Mouse (Mus musculus): Measurements from ENCODE around the gene Smo. TPM values are rescaled to one million over a fixed set of nuclear protein-coding genes. Genes with fewer than 3 reads are reported as not detected.

Smo gene
- total RNA-seq, 2 experiments from 2014 or later = 16.6 to 17.4 TPM

DNA sequence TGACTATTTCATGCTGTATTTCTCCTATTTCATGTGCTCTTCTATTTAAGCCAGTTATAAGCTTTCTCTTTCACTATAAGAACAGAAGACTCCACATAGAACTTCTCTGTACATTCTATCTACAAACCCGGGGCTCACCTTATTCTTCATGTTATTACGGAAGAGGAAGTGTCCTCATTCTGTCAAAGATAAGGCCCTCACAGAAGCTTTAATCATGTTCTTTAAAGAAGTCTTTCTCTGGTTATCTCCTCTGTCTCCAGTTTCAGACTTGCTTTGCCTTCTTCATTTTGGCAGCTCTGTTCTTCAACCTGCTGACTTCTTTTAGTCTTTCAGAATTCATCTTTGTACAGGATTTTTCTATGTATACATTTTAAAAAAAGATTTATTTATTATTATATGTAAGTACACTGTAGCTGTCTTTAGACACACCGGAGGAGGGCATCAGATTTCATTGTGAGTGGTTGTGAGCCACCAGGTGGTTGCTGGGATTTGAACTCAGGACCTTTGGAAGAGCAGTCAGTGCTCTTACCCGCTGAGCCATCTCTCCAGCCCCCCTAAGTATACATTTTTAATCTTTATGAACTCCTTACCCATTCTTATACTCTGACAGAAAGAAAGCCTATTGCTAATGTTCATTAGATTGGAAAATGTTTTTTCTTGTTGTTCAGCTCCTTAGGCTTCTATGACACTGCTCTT is 41.4 kb downstream of the Smo start:
- DNase-seq = no peak

DNA sequence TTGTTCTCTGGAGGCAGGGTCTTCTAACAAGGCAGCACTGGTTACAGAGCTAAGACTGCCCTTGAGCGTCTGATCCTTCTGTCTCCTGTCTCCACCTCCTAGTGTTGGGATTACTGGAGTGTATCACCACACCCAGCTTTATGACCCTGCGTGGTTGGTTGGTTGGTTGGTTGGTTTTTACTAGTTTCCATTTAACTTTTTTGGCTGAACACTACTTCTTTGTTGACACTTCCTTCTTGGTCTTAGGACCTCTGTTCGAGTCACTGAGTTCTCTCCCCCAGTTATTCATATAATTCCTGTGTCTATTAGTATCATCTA is 41.9 kb downstream of the Smo start:
- no peak for DNase-seq

DNA sequence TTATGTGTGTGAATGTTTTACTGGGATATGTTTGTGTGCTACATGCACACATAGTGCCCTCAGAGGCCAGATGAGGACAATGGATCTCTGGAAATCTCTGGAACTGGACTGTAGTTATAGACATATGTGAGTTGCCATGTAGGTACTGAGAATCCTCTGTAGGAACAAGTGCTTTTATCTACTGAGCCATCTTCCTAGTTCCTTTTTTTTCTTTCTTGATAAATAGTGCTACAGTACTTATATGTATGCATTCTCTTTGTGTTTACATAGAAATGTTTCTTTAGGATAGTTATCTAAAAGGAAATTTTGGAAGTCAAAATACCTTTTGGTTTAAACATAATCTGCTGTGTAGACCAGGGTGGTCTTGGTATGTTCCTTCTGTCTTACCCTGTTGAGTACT is 44.8 kb downstream of the Smo start:
- DNase-seq = no peak

DNA sequence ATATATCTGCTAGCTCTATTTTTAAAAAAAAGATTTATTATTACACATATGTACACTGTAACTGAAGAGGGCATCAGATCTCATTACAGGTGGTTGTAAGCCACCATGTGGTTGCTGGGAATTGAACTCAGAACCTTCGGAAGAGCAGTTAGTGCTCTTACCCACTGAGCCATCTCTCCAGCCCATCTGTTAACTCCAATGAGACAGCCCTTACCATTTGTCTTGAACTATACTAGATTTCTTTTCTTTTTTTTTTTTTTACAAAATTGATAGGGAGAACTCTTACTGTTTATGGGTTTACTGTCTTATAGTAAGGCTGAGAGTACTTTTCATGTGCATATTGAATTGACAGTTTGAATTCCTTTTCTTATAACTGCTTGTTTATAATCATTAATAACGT is 45.3 kb downstream of the Smo start:
- no peak for DNase-seq

DNA sequence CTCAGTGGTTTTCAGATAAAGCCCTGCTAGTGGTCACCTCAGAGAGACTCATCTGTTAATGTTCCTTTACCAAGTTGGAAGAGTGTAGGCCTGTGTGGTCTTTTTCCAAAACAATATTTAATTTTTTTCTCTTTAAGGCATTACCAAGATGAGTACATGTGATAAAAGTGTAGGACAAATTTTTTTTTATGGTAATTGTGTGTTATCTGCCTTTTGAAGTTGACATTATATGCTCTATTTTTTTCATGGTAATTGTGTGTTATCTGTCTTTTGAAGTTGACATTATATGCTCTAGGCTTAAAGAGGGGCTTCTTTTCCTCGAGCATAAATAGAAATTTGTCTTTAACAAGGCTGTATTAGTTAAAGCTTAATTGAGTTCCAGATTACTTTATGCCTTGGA is 46.9 kb downstream of the Smo start:
- no peak for DNase-seq

DNA sequence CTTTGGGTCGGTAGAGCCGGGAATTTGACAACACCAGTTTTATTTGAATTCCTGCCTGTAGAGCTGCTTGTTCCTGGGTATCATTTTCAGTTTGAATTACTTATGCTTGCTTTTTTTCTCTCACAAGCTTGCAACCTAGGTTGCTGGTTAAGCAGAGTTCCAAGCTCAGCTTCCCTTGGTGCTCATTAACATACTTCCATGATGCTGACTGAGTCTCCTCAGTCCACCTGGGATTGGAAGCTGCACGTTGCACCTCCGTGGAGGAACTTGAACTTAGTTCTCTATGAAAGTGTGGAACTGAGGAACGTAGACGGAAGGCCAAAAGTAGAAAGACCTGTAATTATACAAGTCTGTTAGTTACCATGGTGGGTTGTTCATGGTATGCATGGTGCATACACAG is 48.7 kb downstream of the Smo start:
- DNase-seq = no peak

DNA sequence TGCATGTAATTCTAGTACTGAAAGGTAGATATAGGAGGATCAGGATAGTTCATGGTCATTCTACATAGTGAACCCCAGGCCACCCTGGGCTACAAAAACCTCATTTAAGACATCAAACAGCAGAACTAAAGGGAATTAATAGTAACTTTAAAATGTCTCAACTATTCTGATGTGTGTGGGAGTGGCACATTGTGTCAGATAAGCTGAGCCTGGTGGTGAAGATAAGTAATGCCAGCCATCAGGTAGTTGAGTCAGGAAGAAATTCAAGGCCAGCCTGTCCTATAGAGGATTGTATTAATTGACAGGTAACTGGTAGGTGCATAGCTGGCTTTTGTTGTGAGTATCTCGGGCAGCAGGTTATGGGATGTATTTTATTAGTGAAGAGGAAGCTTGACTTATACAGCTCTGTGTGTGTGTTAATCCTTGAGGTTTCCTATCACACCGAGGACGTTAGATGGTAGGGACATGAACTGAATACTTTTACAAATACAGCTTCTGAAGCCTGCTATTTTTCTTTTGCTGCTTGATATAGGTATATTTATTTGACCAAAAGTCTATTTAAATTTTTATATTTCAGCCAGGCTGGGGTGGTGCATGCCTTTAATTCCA is 49.2 kb downstream of the Smo start:
- DNase-seq = no peak

DNA sequence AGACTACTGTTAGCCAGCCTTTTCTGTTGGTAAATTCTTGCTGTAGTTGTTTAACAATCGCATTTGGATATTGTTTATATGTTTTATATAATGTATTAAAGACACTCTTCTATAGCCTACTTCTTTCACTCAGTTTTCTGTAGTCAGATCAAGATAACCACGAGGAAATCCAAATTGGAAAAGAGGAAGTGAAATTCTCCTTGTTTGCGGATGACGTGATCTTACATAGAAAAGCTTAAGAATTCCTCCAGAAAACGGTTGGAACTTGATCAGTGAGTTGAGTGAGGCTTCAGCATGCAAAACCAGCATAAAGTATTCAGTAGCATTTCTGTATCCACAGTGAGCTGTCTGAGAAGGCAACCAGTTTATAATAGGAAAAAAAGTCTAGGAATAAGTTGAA is 50.5 kb downstream of the Smo start:
- DNase-seq = no peak

DNA sequence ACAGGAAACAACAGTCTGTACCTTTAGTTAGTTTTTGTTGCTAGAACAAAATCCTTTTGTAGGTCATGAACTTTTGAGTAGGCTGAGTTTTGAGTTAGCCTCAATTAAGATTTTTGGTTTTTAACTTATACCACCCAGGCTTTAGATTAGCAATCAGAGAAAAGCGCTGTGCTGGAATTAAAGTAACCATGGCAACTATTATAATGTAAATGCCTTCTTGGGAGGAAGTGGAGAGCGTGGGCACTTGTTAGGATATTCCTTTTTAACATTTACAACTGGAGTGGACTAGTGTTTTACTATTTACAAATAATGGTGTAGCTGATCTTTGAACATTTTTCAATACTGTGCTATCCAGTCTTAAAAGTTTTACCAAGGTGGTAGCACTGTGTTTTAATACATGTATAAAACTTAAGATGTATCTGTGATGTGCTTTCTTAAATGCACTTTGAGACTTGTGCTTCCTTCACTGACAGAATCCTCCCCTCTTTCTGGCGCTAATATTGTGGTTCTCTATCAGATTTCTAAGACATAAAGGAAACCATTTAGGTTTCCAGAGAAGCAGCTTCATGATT is 53.6 kb downstream of the Smo start:
- no peak for DNase-seq

DNA sequence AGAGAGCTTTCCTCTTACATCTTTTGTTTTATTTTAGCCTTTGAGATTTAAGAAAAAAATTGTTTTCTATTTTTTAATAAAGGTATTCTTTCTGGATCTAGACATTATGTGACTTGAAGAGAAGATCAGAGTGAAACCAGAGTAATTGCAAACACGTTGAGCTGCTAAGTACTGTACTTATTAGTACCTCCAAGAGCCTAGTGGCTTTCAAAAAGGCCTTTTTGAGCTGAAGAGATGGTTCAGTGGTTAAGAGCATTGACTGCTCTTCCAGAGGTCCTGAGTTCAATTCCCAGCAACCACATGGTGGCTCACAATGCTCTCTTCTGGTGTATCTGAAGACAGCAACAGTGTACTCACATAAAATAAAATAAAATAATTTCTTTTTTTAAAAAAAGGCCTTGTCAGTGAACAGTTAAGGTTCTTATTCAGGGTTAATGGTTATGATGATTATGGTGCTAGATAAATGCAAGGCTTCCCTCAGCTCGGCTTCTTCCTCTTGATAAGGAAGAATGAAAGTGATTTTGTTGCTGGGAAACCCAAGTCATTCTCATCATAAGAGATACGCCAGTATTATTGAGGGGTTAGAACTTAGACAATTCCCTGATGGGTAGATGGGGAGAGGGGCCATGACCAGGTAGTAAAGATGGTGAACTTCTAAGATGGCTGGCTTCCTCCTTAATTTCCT is 54.9 kb downstream of the Smo start:
- DNase-seq = no peak

DNA sequence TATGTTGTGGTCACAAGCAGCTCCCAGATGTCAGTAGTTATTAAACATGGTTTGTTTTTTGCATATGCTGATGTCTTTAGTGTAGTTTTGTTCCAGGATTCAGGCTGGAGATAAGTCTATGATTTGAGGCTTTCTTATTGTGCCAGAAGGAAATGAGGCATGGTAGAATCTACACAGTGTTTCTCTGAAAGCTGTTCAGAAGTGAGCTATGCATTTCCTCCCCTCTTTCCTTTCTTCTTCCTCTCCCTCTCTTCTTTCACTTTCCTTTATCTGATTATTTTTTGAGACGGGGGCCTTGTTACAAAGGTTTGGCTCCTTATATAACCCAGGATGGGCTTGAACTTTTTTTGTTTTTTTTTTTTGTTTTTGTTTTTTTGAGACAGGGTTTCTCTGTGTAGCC is 58.2 kb downstream of the Smo start:
- no peak for DNase-seq

DNA sequence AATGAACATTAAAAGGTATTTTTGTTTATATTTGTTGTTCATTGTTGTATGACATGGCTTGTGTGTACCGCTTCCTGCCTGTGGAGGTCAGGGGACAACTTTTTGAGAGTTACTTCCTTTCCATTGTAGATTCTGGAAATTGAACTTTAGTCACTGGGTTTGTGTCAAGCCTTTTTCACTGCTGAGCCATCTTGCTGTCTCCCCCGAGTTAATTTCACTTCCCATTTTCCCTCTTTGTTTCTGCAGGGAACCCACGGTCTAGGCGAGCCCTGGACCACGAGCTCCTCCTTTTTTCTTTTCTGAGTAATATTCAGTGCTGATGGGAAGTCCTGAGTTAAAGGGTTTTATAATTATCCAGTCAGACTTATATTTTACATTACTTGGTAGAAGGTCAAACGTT is 59.3 kb downstream of the Smo start:
- no peak for DNase-seq

DNA sequence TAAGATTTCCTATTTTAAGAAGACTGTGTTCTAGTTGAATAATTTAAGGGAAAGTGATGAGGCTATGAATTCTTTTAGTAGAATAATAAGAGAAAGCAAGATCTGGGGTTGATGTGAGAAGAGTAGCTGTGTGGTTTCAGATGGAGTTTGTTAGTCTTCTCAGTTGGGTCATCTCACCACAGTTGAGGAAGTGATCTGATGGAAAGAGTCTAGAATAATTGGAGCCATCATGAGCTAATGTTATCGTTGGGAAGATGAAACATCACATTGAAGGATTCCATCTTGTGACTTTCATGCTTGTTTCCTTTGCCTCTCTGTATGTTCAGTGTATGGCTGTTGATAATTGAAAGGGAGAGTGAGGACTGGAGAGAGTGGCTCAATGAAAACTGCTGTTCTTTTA is 67.7 kb downstream of the Smo start:
- DNase-seq = no peak

DNA sequence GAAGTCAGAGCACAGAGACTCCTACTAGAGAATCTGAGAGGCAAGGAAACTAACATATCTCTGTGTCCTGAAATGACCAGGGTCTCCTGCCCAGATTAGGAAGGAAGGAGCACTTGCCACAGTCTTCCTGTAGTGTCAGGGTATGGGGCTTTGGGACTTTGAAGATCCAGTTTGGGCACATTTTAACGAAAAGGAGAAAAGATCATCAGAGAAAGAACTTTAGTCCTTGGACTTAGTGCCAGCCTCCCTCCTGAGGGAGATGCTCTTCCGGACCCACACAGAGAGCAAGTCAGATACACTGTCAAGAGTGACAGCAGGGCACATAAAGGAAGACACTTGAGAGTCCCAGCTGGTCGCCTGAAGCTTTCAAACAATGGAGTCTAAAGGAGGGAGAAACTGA is 68.7 kb downstream of the Smo start:
- DNase-seq = no peak

DNA sequence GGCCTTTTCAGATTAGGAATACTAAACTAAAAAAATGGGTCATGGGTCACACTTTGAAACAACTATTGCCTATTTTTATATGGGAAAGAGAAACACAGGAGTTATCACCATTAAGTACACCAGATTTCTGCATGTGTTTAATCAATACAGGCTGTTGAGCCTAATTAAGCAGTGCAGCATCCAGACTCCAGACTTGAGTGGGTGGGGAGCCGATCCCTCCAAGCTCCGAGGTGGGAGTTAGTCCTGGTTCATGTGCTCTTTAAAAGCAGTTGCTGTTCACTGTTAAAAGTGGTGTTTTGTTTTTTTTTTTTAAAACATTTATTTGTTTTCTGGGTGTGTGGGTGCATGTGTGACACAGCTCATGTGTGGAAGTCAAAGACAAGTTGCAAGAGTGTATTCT is 70.1 kb downstream of the Smo start:
- peak; percentile 32 for DNase-seq

Other genes with a start within 250 kb of the Smo start
- 1 to 10 TPM; 1.7 to 1.9 TPM for gene Kcp, start 227.6 kb upstream of the Smo start, total RNA-seq (2021)
- 1 to 10 TPM; 4.5 to 4.8 TPM for gene Irf5, start 208.9 kb upstream of the Smo start, total RNA-seq (2021)
- 10 to 100 TPM; 72.3 to 73.1 TPM for gene Tnpo3, start 125.6 kb upstream of the Smo start, total RNA-seq (2021)
- gene Tspan33, start 41.3 kb upstream of the Smo start, total RNA-seq (2021) = 10 to 100 TPM; 34.4 to 36.3 TPM
- 100 to 1,000 TPM; 232 to 261 TPM for gene Ahcyl2, start 32.5 kb downstream of the Smo start, total RNA-seq (2021)
- gene Strip2, start 181.5 kb downstream of the Smo start, total RNA-seq (2021) = 10 to 100 TPM; 20.2 to 25.3 TPM